Mouse (Mus musculus): ENCODE measurements around the gene Nr1i3. TPM values are rescaled to one million over a fixed set of nuclear protein-coding genes. Genes with fewer than 3 reads are reported as not detected.

The Nr1i3 gene
- total RNA-seq, 1 experiment from 2014 or later = not detected

- no peak for DNase-seq
These were observed 18.5 kb upstream of the Nr1i3 start for GRCm38 (mm10) chr1:171195046-171195822.

GRCm38 (mm10) chr1:171195887-171196397 is 17.8 kb upstream of the Nr1i3 start, which contains the start of gene Pcp4l1:
Pcp4l1 (minus strand) TSS chr1:171196268.
- DNase-seq = peak; percentile 68

- no peak for DNase-seq
These were observed 14.2 kb upstream of the Nr1i3 start for GRCm38 (mm10) chr1:171199532-171199931.

- DNase-seq = no peak
These were observed 13.0 kb upstream of the Nr1i3 start for GRCm38 (mm10) chr1:171200769-171201168.

- no peak for DNase-seq
These were observed 10.1 kb upstream of the Nr1i3 start for GRCm38 (mm10) chr1:171203471-171204248.

- DNase-seq = no peak
These were observed 9.5 kb upstream of the Nr1i3 start for GRCm38 (mm10) chr1:171204249-171204644.

- DNase-seq = no peak
These were observed 7.9 kb upstream of the Nr1i3 start for GRCm38 (mm10) chr1:171205704-171206493.

- no peak for DNase-seq
These were observed 4.4 kb upstream of the Nr1i3 start for GRCm38 (mm10) chr1:171209409-171209808.

- no peak for DNase-seq
These were observed 916 bp upstream of the Nr1i3 start for GRCm38 (mm10) chr1:171212854-171213253.

- DNase-seq = no peak
These were observed 2.6 kb downstream of the Nr1i3 start for GRCm38 (mm10) chr1:171216241-171216955.

GRCm38 (mm10) chr1:171220871-171221270 is 7.1 kb downstream of the Nr1i3 start:
- peak; percentile 85 for DNase-seq

- DNase-seq = no peak
These were observed 7.8 kb downstream of the Nr1i3 start for GRCm38 (mm10) chr1:171221281-171222193.

- DNase-seq = peak; percentile 82
These were observed 8.7 kb downstream of the Nr1i3 start, which contains the start of gene Tomm40l for GRCm38 (mm10) chr1:171222238-171223155. Tomm40l (minus strand) TSS chr1:171222514.

- DNase-seq = no peak
These were observed 9.4 kb downstream of the Nr1i3 start for GRCm38 (mm10) chr1:171223168-171223567.

GRCm38 (mm10) chr1:171223796-171224195 is 10.0 kb downstream of the Nr1i3 start:
- DNase-seq = peak; percentile 65

- DNase-seq = no peak
These were observed 11.1 kb downstream of the Nr1i3 start, which contains the start of gene Apoa2 for GRCm38 (mm10) chr1:171224857-171225256. Apoa2 (plus strand) TSS chr1:171225054.

GRCm38 (mm10) chr1:171226780-171227179 is 13.0 kb downstream of the Nr1i3 start:
- DNase-seq = no peak

GRCm38 (mm10) chr1:171227879-171228278 is 14.1 kb downstream of the Nr1i3 start:
- no peak for DNase-seq

- no peak for DNase-seq
These were observed 16.0 kb downstream of the Nr1i3 start for GRCm38 (mm10) chr1:171229750-171230149.

Data from adrenal gland, postnatal 25 days (tissue).